Mouse (Mus musculus) left cerebral cortex, postnatal 25 days (tissue): ENCODE results near the gene Fance. TPM values are rescaled to one million over a fixed set of nuclear protein-coding genes. Genes with fewer than 3 reads are reported as not detected.
"Not testable (repeated sequence)": the region's sequence is repeated elsewhere in the genome, so short reads cannot be mapped to it uniquely, and the experiment has no call there.

Experiments
- DNase-seq, 2 experiments: peaks; one replicate each; pipeline ENCODE4 v3.0.0; 2022; ENCODE audit warnings: low spot score in 2 of 2, mixed read lengths in 1 of 2
- intact Hi-C: fragments of 180-260 bp; cut with DNase I; formaldehyde crosslinking; loops from one replicate; pipeline ENCODE4 v1.15.1; 2025
- total RNA-seq, 2 experiments: library from RNA; stranded (reverse); gene quantifications; 2 replicates each; pipeline ENCODE4 v1.2.3; 2021

Gene Fance
- total RNA-seq, 2 experiments from 2014 or later, result 24.0 to 25.7 TPM

DNA sequence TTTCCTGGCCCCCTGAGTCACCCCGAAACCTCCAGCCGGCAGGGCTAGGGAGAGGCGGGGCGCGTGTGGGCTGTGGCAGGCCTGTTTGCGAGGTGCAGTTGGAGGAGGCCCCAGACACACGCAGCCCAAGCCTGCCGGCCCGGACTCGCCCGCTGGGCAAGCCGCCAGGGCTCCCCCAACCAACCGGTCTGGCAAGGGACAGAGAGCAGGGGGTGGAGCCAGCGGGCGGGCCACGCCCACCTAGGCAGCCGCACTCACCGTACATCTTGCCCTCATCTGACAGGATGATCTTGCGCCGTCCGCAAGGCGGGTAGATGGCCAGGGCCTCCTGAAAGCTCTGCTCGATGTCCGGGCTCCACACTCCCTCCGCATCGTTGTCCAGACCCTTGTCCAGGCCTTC is 27.8 kb downstream of the Fance start:
- DNase-seq, result peak in 1 of 2 experiments; percentile 50
- intact Hi-C loops, result no loop called here

DNA sequence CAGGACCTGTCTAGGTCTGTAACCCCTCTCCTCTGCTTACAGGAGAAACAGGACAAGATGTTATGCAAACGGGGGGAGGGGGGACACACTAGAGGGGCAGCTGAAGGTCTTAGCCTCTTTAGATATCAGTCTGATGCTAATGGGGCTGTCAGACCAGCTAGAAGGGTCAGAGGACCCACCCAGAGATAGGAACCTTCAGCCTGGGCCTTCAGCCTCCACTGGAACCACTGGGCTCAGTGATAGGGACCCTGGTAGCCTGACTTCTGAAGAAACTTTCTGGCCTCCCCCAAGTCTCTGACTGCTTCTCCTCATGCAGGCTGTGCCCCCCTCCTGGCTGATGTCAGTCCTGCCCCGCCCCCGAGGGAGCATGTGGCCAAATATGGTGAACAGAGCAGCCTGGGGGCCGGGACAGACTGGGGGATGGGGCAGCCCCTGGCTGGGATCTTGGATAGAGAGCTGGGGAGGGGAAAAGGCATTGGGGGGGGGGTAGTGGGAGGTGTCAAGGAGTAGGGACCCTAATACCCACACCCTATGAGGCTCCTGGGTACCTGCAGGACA is 30.8 kb downstream of the Fance start:
- no peak for DNase-seq
- intact Hi-C loops, result no loop called here

DNA sequence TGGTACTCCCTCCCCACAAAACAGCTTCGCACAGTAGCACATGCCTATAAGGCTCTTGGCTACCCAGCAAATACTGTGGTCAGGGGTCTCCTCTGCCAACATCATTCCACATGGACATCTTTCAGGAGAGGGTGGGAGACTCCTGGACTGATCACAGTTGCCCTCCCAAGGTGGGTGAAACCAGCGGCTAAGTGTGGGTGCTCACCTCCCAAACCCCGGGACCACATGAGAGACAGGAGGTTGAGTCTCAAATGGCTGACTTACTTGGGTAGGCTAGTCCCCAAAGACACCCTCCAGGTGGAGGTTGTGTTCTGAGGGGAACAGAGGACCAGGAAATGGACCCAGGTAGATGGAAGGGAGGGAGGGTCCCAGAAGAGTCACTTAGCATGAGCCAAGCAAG is 31.4 kb downstream of the Fance start:
- intact Hi-C loops, result no loop called here
- DNase-seq, result no peak

DNA sequence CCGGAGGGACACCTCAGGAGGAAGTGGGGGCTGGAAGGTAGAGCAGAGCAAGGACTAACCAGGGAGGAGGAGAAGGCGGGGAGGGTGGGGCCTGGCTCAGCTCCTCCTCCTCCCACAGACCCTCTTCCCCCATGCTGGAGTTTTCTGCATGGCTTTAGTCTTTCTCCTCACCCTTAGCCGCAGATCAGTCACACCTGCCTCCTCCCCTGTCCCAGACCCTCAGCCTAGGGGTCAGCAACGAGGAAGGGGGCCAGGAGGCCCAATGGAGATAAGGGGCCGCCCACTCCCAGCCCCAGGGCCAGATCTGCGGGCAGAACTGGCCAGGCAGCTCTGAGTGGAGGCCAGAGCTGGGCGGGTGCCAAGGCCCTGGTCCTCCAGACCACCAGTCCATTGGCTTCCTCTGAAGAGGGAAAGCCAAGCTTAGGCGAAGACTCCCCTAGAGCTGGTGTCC is 32.0 kb downstream of the Fance start:
- intact Hi-C loops, result no loop called here
- DNase-seq, result no peak

DNA sequence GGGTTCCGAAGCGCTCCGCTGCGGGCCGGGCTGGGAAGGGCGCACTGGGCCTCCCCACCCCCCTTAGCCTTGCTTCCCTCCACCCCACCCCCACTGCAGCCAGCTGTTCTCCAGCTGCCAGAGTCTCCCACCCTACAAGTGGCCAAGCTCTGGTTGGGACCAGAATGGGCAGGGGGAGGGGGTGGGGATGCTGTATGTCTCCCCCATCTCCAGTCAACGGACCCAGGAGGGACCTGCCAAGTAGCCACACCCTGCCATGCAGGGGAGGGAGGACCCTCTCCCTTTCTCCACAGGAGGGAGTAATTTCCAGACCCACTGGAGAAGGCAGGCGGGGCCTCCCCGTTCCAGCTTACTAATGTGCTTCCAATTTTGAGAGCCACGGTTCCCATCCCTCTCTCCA is 32.6 kb downstream of the Fance start:
- intact Hi-C loops, result no loop called here
- DNase-seq, result no peak

DNA sequence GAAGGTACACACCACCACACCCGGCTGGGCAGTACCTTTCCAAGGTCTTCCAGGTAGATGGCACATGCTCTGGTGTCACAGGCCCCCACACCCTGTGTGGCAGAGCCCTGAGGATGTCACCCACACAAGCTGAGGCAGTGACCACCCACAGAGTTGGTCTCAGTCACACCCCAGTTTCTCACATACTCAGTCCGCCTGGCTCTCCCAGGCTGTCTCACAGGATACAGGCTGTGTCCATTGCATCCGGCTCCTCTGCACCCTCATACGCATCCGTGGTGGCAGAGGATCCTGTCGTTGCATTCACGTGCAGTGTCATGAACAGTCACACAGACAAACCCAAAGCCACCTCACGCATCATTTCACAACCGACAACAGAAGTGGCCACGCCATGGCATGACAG is 34.0 kb downstream of the Fance start:
- no peak for DNase-seq
- intact Hi-C loops, result no loop called here

DNA sequence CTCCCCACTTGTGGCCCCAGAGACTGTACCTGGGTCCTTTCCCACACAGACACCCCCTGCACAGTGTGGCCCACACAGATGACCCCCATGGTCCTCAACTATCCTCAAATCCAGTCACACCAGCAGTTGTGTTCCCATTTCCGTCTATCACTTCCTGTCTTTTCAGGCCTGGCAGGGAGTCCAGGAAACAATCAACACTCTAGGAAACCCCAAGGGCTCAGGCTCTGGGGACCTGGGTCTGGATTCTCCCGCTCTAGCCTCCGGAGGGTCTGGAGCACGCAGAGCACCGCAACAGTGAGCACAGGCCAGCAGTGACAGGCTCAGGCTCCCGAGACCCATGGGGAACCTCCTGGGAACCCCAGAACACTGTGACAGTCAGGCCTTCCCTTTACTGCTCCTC is 34.9 kb downstream of the Fance start:
- no peak for DNase-seq
- intact Hi-C loops, result no loop called here

DNA sequence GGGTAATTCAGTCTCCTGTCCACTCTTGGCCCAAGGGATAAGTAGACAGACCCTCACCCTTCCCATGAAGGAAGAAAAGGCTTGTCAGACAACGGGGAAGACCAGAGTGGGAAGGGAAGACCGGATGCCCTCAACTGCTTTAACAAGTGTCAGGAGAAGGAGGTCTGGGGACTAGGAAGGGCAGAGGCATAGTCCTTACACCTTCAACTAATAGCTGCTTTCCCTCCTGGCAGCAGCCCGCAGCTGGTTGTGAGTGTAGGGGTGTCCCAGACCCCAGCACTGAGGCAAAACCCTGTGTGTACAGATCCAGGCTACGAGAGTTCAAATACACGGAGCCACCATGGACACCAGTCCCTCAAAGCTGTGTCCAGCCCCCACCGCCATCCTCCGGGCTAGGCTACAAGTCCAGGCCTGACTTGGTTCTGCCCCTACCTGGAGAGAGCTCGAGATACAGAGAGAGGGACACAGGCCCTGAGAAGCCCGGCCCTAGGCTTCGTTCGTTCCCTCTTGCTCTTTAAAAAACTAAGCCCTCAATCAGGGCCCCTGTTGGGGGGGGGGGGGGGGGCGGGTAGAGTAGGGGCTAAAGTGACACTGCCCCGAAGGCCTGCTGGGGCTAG is 36.1 kb downstream of the Fance start:
- no peak for DNase-seq
- intact Hi-C loops, result no loop called here

DNA sequence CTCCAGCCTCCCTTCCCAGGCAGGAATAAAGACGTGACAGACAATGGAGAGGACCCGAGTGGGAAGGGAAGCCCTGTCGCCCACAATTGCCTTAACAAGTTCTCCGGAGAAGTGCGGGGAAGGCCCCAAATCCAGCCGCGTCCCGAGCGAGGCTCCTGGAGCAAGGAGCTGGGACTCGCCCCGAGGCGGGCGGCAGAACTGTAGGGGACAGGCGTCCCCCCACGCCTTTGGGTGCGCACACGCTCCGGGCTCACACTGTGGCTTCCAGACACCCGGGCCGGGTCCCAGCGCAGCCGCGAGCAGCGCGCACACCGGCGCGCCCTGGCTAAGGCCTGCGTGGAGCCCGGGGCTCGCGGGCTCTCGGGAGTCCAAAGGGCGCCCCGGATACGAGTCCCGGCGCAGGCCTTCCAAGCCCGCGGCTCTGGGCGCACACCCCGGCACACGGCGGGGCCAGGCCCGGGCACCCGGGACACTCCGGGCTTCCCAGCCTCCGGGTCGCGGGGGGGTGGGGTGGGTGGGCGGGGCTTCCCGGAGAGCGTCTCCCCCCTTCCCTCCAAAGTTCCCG is 36.7 kb downstream of the Fance start:
- intact Hi-C loops, result no loop called here
- no peak for DNase-seq

DNA sequence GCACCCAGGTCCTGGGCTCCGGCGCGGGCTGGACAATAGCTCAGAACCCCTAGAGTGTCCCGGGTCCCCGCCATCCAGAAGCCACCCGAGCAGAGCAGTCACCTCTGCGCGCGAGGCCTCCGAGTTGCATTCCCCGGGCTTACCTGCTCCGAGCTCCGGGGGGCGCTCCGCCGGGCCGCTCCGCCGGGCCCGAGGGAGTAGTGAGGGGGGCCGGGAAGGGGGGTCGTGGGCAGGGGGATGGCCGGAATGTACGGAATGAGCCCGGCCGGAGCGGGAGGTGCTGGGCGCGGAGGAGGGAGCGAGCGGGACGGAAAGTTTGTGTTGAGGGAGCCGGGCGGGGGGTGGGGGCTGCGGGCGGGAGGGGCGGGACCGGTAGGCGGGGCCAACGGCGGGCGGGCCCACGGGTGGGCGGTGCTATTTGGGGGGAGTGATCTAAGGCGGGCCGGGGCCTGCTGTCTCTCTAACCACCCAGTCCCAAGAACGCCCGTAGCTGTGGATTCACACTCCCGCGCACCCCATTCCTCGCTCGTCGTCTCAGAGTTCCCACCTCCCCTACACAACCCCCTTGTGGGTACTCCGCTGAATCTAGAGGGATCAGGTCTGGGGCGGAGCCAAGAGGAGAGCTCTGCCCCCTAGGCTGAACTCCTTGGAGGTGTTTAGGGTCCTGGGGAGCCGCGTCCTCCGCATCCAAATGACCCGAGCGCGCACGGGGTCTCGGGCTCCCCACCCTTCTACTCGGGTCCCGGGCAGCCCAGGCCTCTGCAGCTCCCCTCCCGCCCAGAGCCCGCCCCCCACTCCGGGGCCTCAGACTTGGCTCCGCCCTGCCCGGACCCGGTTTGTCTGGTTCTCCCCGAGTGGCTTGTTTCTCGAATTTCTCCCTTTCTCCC is 37.4 kb downstream of the Fance start, which contains the start of gene Tead3:
TSS of gene Tead3 (minus strand) at position 352 of the 887 bp plus-strand sequence.
- peak in 1 of 2 experiments; percentile 28 for DNase-seq
- intact Hi-C loops, result no loop called here

DNA sequence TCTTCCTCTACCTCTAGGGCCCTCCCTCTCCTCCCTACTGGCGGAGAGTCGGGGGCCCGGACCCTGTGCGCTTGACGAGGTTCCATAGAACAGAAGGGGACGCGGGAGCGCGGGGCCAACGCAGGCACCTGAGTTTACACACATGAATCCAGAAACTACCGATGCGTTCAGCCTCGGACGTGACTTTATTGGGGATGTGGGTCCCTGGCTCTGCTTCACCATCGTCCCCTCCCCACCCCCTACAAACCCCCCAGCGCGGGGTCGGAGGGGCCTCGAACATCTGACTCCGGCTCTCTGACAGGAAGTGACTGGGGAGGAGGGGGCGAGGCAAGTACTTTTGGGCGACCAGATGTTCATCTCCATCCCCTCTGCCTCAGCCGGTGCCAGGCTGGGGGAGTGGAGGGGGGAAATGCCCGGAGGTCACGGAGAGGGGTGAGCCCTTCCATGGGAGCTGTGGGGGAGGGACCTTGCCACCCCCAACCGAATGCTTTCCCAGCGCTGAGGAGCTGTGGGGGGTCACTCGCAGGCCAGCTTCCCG is 38.1 kb downstream of the Fance start:
- intact Hi-C loops, result no loop called here
- no peak for DNase-seq

DNA sequence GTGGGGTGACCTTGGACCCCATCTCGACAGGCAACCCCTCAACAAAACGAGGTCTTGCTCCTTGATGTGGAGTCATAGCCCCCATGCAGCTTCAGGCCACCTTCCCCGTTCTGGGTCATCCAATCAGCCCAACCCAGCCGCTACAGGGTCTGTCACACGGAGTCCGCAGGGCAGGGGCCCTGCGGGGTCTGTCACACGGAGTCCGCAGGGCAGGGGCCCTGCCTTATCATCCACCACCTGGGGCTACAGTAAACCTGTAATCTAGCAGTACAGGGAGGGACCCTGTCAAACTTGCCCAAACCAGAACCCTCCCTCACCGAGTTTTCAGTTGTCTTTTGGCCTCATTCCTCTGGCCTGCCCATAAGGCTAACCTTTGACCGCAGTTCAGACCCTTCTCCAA is 38.7 kb downstream of the Fance start:
- intact Hi-C loops, result no loop called here
- DNase-seq, result no peak

DNA sequence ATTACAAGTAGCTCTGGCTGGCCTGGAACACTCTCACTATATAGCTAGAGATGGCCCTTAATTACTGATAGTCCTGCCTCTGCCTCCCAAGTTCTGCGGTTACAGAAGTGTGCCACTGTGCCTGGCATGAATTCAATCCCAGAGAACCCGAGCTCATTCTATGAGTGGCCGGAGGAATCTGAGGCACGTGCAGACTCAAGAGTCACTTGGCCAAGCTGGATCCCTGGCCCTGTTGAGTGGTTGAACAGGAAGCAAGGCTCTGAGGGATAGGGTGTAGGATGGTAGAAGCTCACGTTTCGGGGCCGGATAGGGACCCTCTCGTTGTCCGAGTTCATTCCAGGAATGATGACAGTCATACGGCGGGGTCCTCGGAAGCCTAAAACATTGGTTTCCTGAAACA is 42.6 kb downstream of the Fance start:
- DNase-seq, result no peak
- intact Hi-C loops, result no loop called here

DNA sequence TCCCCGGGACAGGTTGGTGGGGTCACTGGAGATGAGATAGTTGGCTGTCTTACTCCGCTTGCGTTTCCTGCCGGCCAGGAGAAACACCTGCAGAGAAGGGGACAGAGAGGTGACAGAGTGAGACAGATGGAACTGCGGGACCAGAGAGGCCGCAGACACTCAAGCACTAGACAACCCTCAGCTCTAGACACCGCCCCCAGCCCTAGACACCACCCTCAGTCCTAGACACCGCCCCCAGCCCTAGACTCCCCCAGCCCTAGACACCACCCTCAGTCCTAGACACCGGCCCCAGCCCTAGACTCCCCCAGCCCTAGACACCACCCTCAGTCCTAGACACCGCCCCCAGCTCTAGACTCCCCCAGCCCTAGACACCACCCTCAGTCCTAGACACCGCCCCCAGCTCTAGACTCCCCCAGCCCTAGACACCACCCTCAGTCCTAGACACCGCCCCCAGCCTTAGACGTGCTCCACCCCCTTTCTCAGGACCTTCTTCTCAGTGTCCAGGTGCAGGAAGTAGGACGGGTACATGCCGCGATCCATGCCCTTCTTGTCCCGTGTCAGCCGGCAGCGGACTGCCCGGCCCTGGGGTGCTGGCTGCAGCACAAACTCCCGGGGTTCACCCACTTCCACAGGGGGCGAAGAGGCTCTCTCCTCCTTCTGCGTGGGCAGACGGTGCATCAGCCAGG is 45.4 kb downstream of the Fance start:
- not testable (repeated sequence) for DNase-seq

DNA sequence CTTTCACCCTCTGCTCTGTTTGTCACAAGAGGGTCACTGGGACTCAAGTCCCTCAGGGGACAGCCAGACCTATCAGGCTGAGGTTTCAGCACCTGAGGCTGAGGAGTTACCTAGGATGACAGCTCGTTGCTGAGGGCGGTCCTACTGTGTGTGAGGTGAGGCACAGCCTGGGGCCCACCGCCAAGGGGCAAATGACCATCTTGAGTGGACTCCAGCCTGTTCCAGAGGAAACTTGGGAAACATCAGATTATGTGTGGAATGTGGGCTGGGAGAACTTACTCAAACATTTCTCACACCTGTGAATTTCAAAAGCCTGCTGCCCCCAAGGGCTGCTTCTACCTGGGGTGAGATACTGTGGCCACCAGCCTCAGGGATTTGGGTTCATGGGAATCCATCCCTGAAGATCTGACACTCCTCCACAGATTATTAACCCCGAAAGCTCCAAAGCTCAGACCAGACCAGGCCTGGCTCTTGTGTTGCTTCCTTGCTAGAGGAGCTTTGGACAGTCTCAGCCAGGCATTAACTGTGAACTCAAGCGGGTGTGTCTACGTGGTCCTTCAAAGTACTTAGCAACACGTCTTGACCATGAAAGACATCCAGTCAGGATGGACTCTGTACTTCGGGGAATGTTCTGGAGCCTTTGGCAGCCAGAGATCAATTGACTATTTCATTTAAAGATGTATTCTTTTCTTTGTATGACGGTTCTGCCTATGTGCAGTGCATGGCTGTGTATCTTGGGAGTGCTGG is 47.4 kb downstream of the Fance start:
- DNase-seq, result no peak
- intact Hi-C loops, result no loop called here

More for the DNA sequence above, 45.4 kb downstream of the Fance start:
- intact Hi-C loops, result not testable (repeated sequence)

DNA sequence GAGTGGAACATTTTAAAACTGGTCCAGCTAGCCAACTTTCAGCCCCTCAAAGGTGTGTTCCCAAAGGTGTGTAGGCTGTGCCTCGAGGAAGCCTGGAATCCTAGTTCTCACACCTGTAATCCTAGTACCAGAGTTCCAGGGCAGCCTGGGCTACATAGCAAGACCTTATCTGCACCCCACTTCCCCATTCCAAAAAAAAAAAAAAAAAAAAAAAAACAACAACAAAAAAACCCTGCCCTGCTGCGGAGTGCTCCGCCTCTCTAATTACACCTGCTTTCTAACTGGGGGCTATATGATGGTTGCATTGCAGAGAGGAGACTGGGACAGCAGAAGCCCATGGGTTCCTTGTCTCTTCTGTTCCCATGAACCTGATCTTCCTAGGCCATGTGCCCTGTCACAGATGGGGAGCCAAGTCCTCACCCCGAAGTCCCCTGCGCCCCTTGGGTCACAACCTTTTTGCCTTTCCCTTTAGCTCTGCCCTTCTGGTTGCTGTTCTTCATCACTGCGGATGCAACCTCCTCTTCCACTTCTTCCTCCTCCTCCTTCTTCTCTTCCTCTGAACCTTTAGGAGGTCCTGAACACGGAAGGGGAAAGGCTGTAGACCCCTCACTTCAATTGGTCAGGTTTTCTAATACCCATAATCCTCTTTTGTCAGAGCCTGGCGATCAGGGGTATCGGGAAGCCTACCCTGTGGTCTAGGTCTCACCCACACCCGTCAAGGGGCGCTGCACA is 48.8 kb downstream of the Fance start:
- intact Hi-C loops, result no loop called here
- DNase-seq, result no peak

DNA sequence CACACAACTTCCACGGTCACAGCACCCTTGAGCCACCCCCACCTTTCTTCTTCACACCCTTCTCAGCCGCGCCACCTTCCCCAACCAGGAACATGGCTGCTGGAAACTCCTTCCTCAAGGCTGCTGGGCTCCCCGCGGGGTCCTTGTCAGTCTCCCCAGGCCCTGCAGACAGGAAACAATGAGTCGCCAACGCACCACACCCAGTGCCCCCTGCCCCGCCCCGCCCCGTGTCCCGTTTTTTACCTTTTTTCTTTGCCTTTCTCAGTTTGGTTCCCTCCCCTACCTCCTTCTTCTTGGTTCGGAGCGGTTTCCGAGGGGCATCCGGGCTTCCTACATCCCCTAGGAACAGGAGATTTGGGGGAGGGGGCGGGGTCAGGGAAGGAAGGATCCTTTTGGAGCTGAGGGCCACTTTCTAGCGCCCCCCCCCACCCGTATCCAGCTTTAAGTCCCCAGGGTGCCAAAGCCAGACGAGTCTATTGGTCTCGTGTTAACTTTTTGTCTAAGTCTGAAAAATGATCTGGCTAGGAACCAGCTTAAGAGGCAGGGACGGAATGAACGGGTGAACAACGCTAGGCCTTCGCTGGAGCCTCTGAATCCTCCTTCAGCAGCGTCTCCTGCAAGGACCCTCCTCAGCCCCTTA is 49.5 kb downstream of the Fance start:
- DNase-seq, result no peak
- intact Hi-C loops, result no loop called here

DNA sequence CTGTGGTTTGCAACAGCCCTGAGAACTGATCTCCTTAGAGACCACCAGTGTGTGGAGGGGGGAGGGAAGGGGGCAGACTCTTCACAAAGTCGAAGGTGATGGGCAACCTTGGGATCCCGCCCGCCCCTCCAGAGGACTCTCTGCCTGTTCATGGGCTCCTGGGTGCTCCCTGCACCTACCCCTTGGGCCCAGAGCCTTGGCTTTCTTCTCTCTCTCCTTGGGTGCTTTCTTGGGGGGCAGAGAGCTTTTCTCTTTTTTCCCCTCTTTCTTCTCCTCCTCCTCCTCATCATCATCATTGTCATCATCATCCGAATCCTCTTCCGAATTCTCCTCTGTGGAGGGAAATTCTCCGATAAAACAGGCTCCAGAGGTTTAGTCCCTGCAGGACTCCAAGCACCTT is 50.2 kb downstream of the Fance start:
- DNase-seq, result no peak
- intact Hi-C loops, result no loop called here
